Mouse (Mus musculus) frontal cortex, adult 2 months (tissue): ENCODE measurements around the gene Edn3. TPM values are rescaled to one million over a fixed set of nuclear protein-coding genes. Genes with fewer than 3 reads are reported as not detected.

Source experiments
- DNase-seq, 2 experiments: peaks; one replicate each; pipeline ENCODE4 v3.0.0; 2022; ENCODE audit warnings: low spot score in 1 of 2; ENCODE audit errors: extremely low spot score in 1 of 2
- polyA plus RNA-seq: library from polyadenylated mRNA; depleted of rRNA; stranded (reverse); fragments of >200 nt; gene quantifications from 2 replicates; pipeline ENCODE4 v1.2.3, GENCODE M21; 2012; rRNA removed

Edn3 gene
- polyA plus RNA-seq, 1 experiment: 6.7 TPM

DNA sequence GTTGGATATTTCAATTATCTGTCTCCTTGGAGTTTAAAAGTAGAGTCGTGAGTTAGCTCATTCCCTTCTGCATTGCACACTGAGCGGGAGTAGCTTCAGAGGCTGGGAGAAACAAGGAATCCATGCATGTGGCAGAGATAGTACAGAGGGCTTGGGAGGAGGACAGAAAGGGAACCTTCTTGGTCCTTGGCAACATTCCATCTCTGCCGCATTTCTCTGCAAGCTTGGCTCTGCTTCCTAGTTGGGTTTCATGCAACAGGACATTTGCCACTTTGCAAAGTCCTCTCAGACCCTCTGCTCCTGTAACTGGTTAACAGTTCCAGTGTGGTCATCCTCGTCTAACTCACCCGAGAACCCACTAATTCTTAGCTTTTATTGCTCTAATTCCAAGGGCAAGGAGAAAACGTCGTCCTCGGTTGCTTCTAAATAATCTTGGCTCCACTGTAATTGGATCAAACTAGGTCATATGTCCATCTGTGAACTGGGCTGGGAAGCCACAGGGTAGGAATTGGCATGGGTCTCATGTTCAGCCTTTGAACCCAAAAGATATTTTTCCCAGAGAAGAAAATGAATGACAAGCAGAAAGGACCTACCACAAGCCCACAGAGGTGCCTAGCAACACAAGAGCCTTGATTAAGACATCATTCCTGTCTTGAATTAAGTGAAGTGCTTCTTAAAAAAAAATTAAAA lies 32.2 kb downstream of the Edn3 start:
- no peak for DNase-seq

DNA sequence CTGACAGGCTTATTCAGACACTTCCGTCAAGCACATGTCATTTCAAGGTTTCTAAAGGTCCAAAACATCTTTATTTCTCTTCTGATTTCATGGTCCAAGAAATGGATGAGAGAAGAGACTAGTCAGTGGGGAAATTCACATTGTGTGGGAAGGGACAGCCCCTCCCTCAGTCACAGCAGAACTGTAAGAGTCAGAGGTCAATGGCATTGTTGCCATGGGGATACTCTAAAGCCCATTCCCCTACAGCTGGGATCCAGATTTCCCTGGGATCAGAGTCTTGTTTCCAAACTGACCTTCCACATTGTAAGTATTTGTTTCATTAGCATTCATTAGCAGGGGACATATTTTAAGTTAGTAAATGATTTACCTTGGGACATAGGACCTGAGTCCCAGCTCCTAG lies 32.8 kb downstream of the Edn3 start:
- no peak for DNase-seq

DNA sequence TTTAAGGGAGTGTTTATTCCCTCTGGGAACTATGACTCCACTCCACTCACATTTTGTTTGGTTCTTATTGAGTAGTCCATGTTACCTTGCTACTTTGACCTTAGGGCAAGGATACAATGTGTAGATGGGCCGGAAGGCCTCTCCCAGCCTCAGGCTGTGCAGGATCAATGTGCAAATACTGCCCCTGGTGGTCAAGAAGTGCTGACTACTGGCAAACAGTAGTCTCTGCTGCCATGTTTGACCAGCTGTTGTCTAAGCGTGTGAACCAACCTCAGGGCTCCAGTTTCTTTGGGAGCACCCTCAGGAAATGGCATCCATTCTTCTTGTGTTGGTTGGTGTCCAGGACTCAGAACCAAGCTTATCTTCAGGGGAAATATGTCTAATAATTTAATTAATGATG lies 36.6 kb downstream of the Edn3 start:
- no peak for DNase-seq

DNA sequence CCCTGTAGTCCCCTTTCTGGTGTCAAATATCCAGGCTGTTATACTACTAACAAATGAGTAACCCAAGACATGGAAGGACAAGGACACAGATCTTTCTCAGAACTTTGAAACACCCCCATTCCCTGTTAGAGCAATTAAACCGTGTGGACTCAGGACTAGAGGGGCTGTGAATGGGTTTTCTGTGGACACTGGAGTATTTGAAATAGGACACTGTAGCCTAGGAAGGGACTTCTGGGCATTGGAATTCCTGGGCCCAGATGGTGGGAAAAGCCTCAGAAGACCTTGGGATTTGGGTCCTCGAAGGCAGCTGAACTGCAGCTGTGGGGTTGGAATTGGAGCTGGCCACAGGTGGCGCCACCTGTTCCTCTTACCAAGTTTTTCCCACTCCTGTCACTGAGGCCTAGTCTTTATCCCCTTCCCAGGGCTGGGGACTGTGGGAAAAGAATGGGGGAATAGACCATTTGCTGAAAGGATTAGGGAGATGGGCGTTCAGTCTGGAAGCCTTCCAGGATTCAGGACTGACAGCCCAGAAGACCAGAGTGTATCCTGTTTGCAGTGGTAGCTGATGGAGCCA lies 37.2 kb downstream of the Edn3 start:
- no peak for DNase-seq

DNA sequence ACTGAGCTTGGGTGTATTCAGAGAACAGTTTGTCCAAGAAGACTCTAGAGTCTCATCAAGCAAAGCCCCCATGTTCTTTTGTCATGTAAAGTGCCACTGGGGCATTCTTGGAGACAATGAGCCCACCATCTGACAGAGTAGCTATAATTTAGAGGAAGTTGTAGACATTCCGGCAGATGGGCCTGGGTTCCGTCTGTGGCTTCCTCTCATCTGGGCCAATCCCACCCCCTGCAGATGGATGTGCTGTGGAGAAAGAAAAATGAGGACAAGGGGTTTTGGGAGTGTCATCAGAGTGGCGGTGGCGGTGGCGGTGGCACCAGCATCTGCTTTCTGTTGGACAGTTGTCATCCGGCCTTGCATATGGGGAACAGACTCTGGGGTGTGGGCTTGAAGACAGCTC lies 42.0 kb downstream of the Edn3 start:
- DNase-seq: no peak

DNA sequence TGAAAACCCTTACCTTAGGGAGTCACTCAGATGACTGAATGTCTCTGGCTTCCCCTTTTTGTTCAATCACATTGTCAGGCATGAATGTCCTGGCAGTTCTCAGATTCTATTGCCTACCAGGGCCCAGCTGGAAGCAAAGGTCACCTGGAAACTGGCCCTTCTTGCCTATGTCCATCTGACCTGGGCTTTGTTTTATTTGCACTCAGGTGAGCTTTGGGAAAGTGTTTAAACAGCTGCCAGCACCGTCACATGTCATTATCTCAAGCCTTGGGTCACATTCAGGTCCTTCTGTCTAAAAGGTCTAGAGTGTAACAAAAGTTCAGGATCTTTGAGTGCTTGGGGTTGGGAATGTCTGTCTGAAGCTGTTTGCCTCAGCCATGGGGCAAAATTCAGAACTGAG lies 43.2 kb downstream of the Edn3 start:
- DNase-seq: no peak

DNA sequence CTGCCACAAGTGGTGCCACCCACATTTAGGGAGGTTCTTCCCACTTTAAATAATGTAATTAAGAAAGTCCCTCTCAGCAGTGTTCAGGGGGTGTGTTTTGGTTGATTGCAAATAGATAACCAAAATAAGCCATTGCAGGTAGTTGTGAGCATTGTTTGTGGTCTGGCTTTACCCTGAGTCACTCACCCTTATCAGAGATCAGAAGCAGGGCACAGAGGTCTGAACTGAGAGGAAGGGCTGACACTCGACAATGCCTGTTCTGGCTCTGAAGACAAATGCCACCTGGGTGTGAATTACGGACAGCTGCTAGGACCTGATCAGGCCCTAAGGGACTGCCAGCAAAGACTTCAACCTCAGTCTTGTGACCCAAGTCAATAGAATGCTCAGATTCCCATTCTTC lies 47.5 kb downstream of the Edn3 start:
- no peak for DNase-seq

DNA sequence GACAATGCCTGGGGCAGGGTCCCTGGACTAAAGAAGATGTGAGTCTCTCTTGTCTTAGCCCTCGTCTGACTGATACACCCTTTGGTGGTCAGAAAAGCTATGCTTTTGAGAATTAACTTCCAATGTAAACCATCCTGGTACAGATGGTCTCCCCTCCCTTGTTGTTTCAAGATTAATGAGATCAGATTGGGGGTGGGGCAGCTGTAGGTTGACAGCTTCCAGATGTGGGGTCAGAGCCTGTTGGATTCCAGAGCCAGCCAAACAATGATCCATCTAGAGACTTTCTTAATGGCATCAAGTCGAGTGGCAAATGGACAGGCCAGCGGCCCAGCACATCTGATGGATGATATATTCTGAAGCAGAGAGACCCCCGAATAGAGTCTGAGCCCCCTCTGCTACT lies 48.9 kb downstream of the Edn3 start:
- DNase-seq: no peak

DNA sequence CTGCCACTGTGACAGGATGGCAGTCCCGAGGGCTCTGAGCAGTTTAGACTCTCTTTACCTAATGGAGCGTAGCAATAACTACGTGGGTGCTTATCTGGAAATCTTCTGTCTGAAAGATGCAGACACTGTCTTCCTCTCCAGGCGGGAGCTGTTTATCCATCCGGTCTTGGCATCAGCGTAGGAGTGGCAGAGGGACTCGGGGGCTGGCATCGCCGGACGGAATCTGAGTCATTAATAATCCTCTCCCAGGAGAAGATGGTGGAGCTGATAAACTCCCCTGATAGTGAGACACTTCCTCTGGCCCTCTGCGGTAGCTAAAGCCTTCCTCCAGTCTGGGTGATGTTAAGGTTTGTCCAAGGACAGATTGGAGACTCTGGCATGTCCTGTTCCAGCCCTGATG lies 52.9 kb downstream of the Edn3 start:
- no peak for DNase-seq

DNA sequence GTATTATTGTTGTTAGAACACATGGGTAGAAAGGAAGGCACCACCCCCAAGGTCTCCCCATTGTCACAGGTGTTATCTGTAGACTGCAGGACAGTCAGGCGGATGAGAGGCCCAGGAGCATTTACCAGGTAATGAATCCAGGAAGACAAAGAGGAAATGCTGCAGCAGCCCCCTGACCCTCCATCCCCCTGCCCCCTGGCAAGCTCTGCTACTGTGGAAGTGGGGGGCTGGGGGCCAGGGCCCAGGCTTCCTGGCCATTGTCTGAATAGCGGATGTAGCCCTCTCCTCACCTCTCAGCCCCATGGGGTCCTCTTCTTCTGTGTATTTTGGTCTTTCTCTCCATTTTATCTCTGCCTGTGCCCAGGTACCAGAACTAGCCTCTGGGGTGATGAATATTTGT lies 55.7 kb downstream of the Edn3 start:
- DNase-seq: no peak

DNA sequence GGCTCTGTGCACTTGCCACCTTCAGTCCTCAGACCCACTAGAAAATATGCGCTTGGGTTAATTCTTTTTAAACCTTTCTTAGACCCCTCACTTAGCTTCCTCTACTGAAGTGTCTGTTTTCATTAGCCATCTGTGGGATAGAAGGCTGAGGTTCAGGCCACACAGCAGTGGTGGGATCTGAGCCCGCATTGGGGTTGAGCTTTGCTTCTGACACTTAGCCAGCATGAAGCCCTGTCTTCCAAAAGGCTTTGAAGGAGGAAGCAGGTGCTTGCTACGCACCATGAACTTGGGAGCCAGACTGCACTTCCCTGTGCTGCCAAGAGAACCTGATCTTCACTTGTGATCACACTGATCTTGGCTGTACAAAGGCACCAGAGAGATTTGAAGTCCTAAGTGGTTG lies 59.9 kb downstream of the Edn3 start:
- no peak for DNase-seq

DNA sequence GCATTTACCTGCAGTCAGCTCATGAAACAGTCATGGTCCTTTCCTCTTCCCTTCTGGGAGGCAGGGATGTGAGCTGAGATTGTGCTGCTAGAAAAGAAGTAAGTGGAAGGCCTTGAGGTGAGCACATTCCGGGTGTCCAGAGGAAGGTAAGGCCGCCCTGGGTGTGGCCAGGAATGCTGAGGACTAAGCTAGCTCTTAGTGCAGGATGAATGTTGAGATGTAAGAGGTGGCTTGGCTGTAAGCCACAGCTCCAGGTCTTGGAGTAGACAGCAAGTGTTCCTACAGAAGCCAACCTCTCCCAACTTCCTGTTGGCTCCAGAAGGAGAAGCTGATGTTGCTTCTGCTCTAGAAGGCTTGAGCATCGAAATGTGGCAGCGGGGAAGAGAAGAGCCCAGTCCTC lies 67.4 kb downstream of the Edn3 start:
- no peak for DNase-seq

DNA sequence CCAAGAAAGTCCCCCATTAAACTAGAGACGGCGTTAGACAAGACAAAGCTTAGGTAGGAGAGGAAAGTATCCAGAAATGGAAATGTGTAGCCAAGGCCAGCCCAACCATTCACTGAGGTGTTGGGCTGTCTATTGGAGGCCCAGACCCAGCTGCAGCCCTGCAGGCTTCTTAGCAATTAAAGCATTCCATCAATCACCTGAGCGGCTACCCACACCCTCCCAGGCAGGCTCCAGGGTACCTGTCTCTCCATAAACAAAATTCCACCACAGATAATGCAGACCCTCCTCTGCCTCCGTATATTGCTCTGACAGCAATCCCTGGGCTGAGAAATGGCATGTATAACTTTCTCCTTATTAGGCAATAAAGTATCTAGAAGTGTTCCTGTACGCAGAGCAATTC lies 73.2 kb downstream of the Edn3 start:
- DNase-seq: no peak

Other genes starting within 250 kb of the Edn3 start
- gene Zfp831, start 117.1 kb upstream of the Edn3 start, polyA plus RNA-seq: 6.2 and 7.0 TPM in 2 replicates
- gene Gm14444, start 249.6 kb downstream of the Edn3 start, polyA plus RNA-seq: 0.78 and 0.94 TPM in 2 replicates